Mouse (Mus musculus) forebrain, embryonic 12.5 days (tissue): ENCODE measurements around the gene Ube2v1. TPM values are rescaled to one million over a fixed set of nuclear protein-coding genes. Genes with fewer than 3 reads are reported as not detected.
A peak's percentile ranks its signal among the peaks of the same experiment; 100 is the strongest.

Experiments used
- ATAC-seq: fragments of 200-750 bp; cut with Nextera tagmentation; 2 replicates; pipeline ENCODE4 v1.8.0; 2017; ENCODE audit warnings: moderate TSS enrichment; ENCODE audit not compliant: low FRiP score
- H3K27ac ChIP-seq: fragments of 300-500 bp; sonication (generic); 2 replicates; pipeline ENCODE4 v1.5.1; 2016; ENCODE audit warnings: mild to moderate bottlenecking
- H3K27me3 ChIP-seq: fragments of 300-500 bp; sonication (generic); 2 replicates; pipeline ENCODE4 v1.6.1; 2016; ENCODE audit warnings: mild to moderate bottlenecking
- H3K36me3 ChIP-seq: fragments of 300-500 bp; sonication (generic); replicated peaks from 2 replicates; pipeline ENCODE4 v1.6.1; 2016; ENCODE audit warnings: mild to moderate bottlenecking
- H3K4me1 ChIP-seq: fragments of 300-500 bp; sonication (generic); 2 replicates; pipeline ENCODE4 v1.6.1; 2016
- H3K4me2 ChIP-seq: fragments of 300-500 bp; sonication (generic); 2 replicates; pipeline ENCODE4 v1.6.1; 2016; ENCODE audit warnings: mild to moderate bottlenecking, moderate library complexity
- H3K4me3 ChIP-seq: fragments of 300-500 bp; sonication (generic); replicated peaks from 2 replicates; pipeline ENCODE4 v1.5.1; 2016; ENCODE audit warnings: mild to moderate bottlenecking
- H3K9ac ChIP-seq: fragments of 300-500 bp; sonication (generic); 2 replicates; pipeline ENCODE4 v1.6.1; 2016; ENCODE audit warnings: mild to moderate bottlenecking
- H3K9me3 ChIP-seq: fragments of 300-500 bp; sonication (generic); 2 replicates; pipeline ENCODE4 v1.6.1; 2016
- WGBS: fragments of 180-500 bp; shearing (Covaris S2); methylation state at CpG from one replicate; pipeline ENCODE4 v1.1.7; 2016; 5-methylcytosine and 5-hydroxymethylcytosine counted together
- polyA plus RNA-seq: library from polyadenylated mRNA; unstranded; fragments of >200 nt; fragmentation: Nextera tagmentation; extraction: Ambion mirVana; gene quantifications from 2 replicates; pipeline ENCODE4 v1.2.1, GENCODE M21; 2016

Ube2v1 gene
- polyA plus RNA-seq, 1 experiment from 2014 or later, result 303 TPM

DNA sequence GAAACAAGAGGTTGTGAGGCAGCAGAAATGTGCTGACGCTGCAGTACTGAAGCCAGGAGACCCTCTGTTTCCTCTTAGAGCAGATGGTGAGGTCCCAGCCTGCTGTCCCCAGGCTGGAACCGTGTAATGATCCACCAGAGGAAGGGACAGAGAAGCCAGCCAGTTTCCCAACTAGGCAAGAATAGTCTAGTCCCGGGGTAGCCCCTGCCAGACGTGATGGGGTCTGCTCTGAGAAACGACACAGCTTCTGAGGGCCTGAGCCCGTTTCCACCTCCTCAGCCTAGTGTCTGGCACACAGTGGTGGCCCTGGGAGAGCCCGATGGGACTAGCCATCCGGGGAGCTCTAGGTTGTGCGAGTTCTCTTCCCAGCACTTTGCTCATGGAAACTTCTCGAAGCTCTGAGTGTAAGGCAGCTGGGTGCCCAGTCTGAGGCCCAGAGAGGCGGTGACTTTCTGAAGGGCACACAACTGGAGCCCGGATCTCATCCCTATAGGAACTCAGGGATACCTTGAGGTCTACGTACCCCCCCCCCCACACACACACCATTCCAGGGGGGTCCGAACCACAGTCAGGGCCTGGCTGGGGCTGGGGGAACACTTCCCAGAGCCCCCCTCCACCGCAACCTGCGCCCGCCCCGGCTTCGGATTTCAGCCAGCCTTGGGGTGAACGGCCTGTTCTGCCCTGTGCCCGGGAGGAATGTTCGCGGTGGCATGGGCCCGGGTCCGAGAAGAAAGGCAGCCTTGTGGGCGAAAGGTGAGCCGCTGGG, 35.0 kb downstream of the Ube2v1 start:
- H3K27ac ChIP-seq, result peak overlapping the region; percentile 61
- WGBS, result 46% methylated on average over 27 of the region's 27 CpGs
- no peaks in the 10 kb centered on the region for H3K36me3 ChIP-seq
- peaks cover 28% of the 10 kb centered on the region for H3K27me3 ChIP-seq
- peaks cover 31% of the 10 kb centered on the region for H3K4me1 ChIP-seq
- H3K9me3 ChIP-seq, result no peaks in the 10 kb centered on the region
- H3K9ac ChIP-seq, result peak overlapping the region; percentile 42; the same call in 1 of the 2 replicates
- peak; percentile 27; the same call in 1 of the 2 replicates for ATAC-seq
- peak overlapping the region; percentile 16 for H3K4me3 ChIP-seq
- peak overlapping the region; percentile 46 for H3K4me2 ChIP-seq

DNA sequence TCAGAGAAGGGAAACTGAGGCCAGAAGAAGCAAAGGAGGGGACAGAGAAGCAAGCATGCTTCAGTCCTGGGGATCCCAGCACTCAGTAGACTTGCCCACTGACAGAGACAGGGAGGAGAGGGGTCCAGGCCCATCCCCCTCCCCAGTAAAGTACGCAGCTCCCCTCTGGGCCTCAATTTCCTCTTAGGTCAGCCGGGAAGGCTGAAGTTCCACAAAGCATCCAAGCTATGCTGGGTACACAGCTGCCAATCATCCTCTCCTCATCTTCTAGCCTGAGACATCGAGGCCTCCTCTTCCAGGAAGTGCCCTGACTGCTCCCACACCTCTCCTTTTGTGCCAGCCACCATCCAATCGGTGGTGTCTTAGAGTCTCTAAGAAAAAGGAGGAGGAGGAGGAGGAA, 35.6 kb downstream of the Ube2v1 start:
- 55% methylated on average over 4 of the region's 4 CpGs for WGBS
- Histone ChIP-seq H3K9ac (no peak overlapping the region), H3K9me3 (no peaks in the 10 kb centered on the region), H3K4me3 (no peak overlapping the region), H3K36me3 (no peaks in the 10 kb centered on the region), H3K4me2 (no peak overlapping the region), H3K27ac (peak overlapping the region; percentile 61; the same call in 1 of the 2 replicates), H3K4me1 (peaks cover 31% of the 10 kb centered on the region), H3K27me3 (peaks cover 24% of the 10 kb centered on the region)
- no peak for ATAC-seq

GRCm38 (mm10) chr2:167595761-167596171, 36.1 kb downstream of the Ube2v1 start:
- 42% methylated on average over 14 of the region's 14 CpGs for WGBS
- ATAC-seq, result no peak
- no peak overlapping the region for H3K4me2 ChIP-seq
- peaks cover 23% of the 10 kb centered on the region for H3K27me3 ChIP-seq
- H3K27ac ChIP-seq, result 0 out of 2 replicates have a peak overlapping the region, but pooled peaks have one; percentile 53
- no peak overlapping the region for H3K4me3 ChIP-seq
- H3K9me3 ChIP-seq, result no peaks in the 10 kb centered on the region
- no peaks in the 10 kb centered on the region for H3K36me3 ChIP-seq
- H3K4me1 ChIP-seq, result peaks cover 31% of the 10 kb centered on the region
- no peak overlapping the region for H3K9ac ChIP-seq

- no peaks in the 10 kb centered on the region for H3K9me3 ChIP-seq
- no peak overlapping the region for H3K4me3 ChIP-seq
- peak overlapping the region; percentile 26; the same call in 1 of the 2 replicates for H3K27ac ChIP-seq
- 50% methylated on average over 10 of the region's 10 CpGs for WGBS
- no peaks in the 10 kb centered on the region for H3K36me3 ChIP-seq
- no peak overlapping the region for H3K9ac ChIP-seq
- H3K4me1 ChIP-seq, result peaks cover 31% of the 10 kb centered on the region
- no peak for ATAC-seq
- H3K27me3 ChIP-seq, result peaks cover 27% of the 10 kb centered on the region
- H3K4me2 ChIP-seq, result no peak overlapping the region
These were observed 37.4 kb downstream of the Ube2v1 start for GRCm38 (mm10) chr2:167594444-167594934.

GRCm38 (mm10) chr2:167593551-167594250, 38.2 kb downstream of the Ube2v1 start:
- H3K4me3 ChIP-seq, result no peak overlapping the region
- H3K4me2 ChIP-seq, result no peak overlapping the region
- peaks cover 36% of the 10 kb centered on the region for H3K4me1 ChIP-seq
- H3K27ac ChIP-seq, result peak overlapping the region; percentile 26; the same call in 1 of the 2 replicates
- no peak for ATAC-seq
- no peaks in the 10 kb centered on the region for H3K9me3 ChIP-seq
- no peak overlapping the region for H3K9ac ChIP-seq
- peaks cover 35% of the 10 kb centered on the region for H3K27me3 ChIP-seq
- WGBS, result 81% methylated on average over 4 of the region's 4 CpGs
- H3K36me3 ChIP-seq, result no peaks in the 10 kb centered on the region

GRCm38 (mm10) chr2:167588774-167589577, 42.9 kb downstream of the Ube2v1 start:
- 0 out of 2 replicates have a peak overlapping the region, but pooled peaks have one; percentile 43 for H3K27ac ChIP-seq
- H3K27me3 ChIP-seq, result peaks cover 15% of the 10 kb centered on the region; the same call in 1 of the 2 replicates
- no peaks in the 10 kb centered on the region for H3K36me3 ChIP-seq
- H3K9ac ChIP-seq, result no peak overlapping the region
- H3K4me1 ChIP-seq, result peaks cover 21% of the 10 kb centered on the region
- H3K4me2 ChIP-seq, result 0 out of 2 replicates have a peak overlapping the region, but pooled peaks have one; percentile 11
- H3K9me3 ChIP-seq, result no peaks in the 10 kb centered on the region
- WGBS, result 16% methylated on average over 21 of the region's 21 CpGs
- ATAC-seq, result no peak
- H3K4me3 ChIP-seq, result no peak overlapping the region

- no peak for ATAC-seq
- peaks cover 22% of the 10 kb centered on the region; the same call in 1 of the 2 replicates for H3K4me1 ChIP-seq
These were observed 44.9 kb downstream of the Ube2v1 start for GRCm38 (mm10) chr2:167586976-167587375.

GRCm38 (mm10) chr2:167586041-167586440, 45.9 kb downstream of the Ube2v1 start:
- peaks cover 22% of the 10 kb centered on the region; the same call in 1 of the 2 replicates for H3K4me1 ChIP-seq
- H3K27me3 ChIP-seq, result peaks cover 15% of the 10 kb centered on the region; the same call in 1 of the 2 replicates
- no peaks in the 10 kb centered on the region for H3K9me3 ChIP-seq
- no peak overlapping the region for H3K4me3 ChIP-seq
- no peak overlapping the region for H3K9ac ChIP-seq
- ATAC-seq, result no peak
- no peak overlapping the region for H3K27ac ChIP-seq
- H3K36me3 ChIP-seq, result no peaks in the 10 kb centered on the region
- no peak overlapping the region for H3K4me2 ChIP-seq
- 30% methylated on average over 8 of the region's 8 CpGs for WGBS

More at GRCm38 (mm10) chr2:167586976-167587375, 44.9 kb downstream of the Ube2v1 start:
- H3K4me3 ChIP-seq, result no peak overlapping the region
- H3K4me2 ChIP-seq, result no peak overlapping the region
- H3K9me3 ChIP-seq, result no peaks in the 10 kb centered on the region
- no peaks in the 10 kb centered on the region for H3K36me3 ChIP-seq
- peaks cover 15% of the 10 kb centered on the region; the same call in 1 of the 2 replicates for H3K27me3 ChIP-seq
- WGBS, result 33% methylated on average over 9 of the region's 9 CpGs
- no peak overlapping the region for H3K9ac ChIP-seq
- H3K27ac ChIP-seq, result no peak overlapping the region

GRCm38 (mm10) chr2:167585273-167585672, 46.6 kb downstream of the Ube2v1 start:
- 81% methylated on average over 2 of the region's 2 CpGs for WGBS
- peaks cover 22% of the 10 kb centered on the region; the same call in 1 of the 2 replicates for H3K4me1 ChIP-seq
- H3K36me3 ChIP-seq, result no peaks in the 10 kb centered on the region
- H3K4me3 ChIP-seq, result no peak overlapping the region
- no peak for ATAC-seq
- H3K27ac ChIP-seq, result no peak overlapping the region
- H3K9me3 ChIP-seq, result no peaks in the 10 kb centered on the region
- H3K27me3 ChIP-seq, result peaks cover 12% of the 10 kb centered on the region; the same call in 1 of the 2 replicates
- no peak overlapping the region for H3K9ac ChIP-seq
- no peak overlapping the region for H3K4me2 ChIP-seq

- Histone ChIP-seq H3K4me3 (no peak overlapping the region), H3K36me3 (no peaks in the 10 kb centered on the region), H3K27ac (0 out of 2 replicates have a peak overlapping the region, but pooled peaks have one; percentile 15), H3K4me1 (peaks cover 19% of the 10 kb centered on the region; the same call in 1 of the 2 replicates), H3K27me3 (no peaks in the 10 kb centered on the region), H3K9me3 (no peaks in the 10 kb centered on the region), H3K4me2 (no peak overlapping the region), H3K9ac (no peak overlapping the region)
- WGBS, result 56% methylated on average over 10 of the region's 10 CpGs
- no peak for ATAC-seq
These were observed 48.5 kb downstream of the Ube2v1 start for GRCm38 (mm10) chr2:167583161-167583952.

- Histone ChIP-seq H3K27ac (no peak overlapping the region), H3K27me3 (no peaks in the 10 kb centered on the region), H3K4me2 (no peak overlapping the region), H3K9ac (no peak overlapping the region), H3K4me1 (peaks cover 12% of the 10 kb centered on the region; the same call in 1 of the 2 replicates), H3K36me3 (no peaks in the 10 kb centered on the region), H3K9me3 (no peaks in the 10 kb centered on the region), H3K4me3 (no peak overlapping the region)
- ATAC-seq, result no peak
- WGBS, result 44% methylated on average over 5 of the region's 5 CpGs
These were observed 53.4 kb downstream of the Ube2v1 start for GRCm38 (mm10) chr2:167578521-167578920.
